Mouse (Mus musculus): ENCODE results near the gene Baiap2. TPM values are rescaled to one million over a fixed set of nuclear protein-coding genes. Genes with fewer than 3 reads are reported as not detected.

Baiap2 gene
- polyA plus RNA-seq, 1 experiment from 2014 or later = 21.4 TPM

- ATAC-seq (replicated peaks; ENCODE audit: low FRiP score, low read depth) (no peak), DNase-seq (ENCODE audit: low spot score) (no peak)
- Histone ChIP-seq H3K4me1 (replicated peaks; ENCODE audit: insufficient read depth, low read length) (peaks cover 10% of the 10 kb centered on the region; the same call in 1 of the 2 replicates), H3K27ac (no peak overlapping the region), H3K4me2 (ENCODE audit: low read length) (no peak overlapping the region), H3K4me3 (replicated peaks; ENCODE audit: low read depth, low read length) (no peak overlapping the region), H3K9me3 (replicated peaks; ENCODE audit: low read length) (no peaks in the 10 kb centered on the region), H3K9ac (ENCODE audit: low read depth, low read length) (no peak overlapping the region), H3K36me3 (ENCODE audit: insufficient read depth, low read length) (no peaks in the 10 kb centered on the region), H3K27me3 (ENCODE audit: insufficient read depth, low read length) (no peaks in the 10 kb centered on the region)
- WGBS = 32% methylated on average over 2 of the region's 2 CpGs
- TF ChIP-seq CTCF (IDR thresholded peaks at IDR 0.05; ENCODE audit: low read depth) = peak; percentile 48; the same call in 1 of the 2 replicates
Measured at GRCm38 (mm10) chr11:119947897-119948296, 5.3 kb downstream of the Baiap2 start.

GRCm38 (mm10) chr11:119948305-119948704 lies 5.7 kb downstream of the Baiap2 start:
- Histone ChIP-seq H3K4me3 (replicated peaks; ENCODE audit: low read depth, low read length) (no peak overlapping the region), H3K27ac (no peak overlapping the region), H3K36me3 (ENCODE audit: insufficient read depth, low read length) (no peaks in the 10 kb centered on the region), H3K27me3 (ENCODE audit: insufficient read depth, low read length) (no peaks in the 10 kb centered on the region), H3K9me3 (replicated peaks; ENCODE audit: low read length) (no peaks in the 10 kb centered on the region), H3K4me2 (ENCODE audit: low read length) (no peak overlapping the region), H3K4me1 (replicated peaks; ENCODE audit: insufficient read depth, low read length) (peaks cover 14% of the 10 kb centered on the region; the same call in 1 of the 2 replicates), H3K9ac (ENCODE audit: low read depth, low read length) (no peak overlapping the region)
- ATAC-seq (replicated peaks; ENCODE audit: low FRiP score, low read depth) = no peak
- TF ChIP-seq CTCF (IDR thresholded peaks at IDR 0.05; ENCODE audit: low read depth) = no peak
- 64% methylated on average over 4 of the region's 4 CpGs for WGBS
- no peak for DNase-seq (ENCODE audit: low spot score)

- no peak for TF ChIP-seq CTCF (IDR thresholded peaks at IDR 0.05; ENCODE audit: low read depth)
- Histone ChIP-seq H3K4me2 (ENCODE audit: low read length) (no peak overlapping the region), H3K36me3 (ENCODE audit: insufficient read depth, low read length) (no peaks in the 10 kb centered on the region), H3K4me1 (replicated peaks; ENCODE audit: insufficient read depth, low read length) (peaks cover 17% of the 10 kb centered on the region; the same call in 1 of the 2 replicates), H3K27ac (no peak overlapping the region), H3K9ac (ENCODE audit: low read depth, low read length) (no peak overlapping the region), H3K4me3 (replicated peaks; ENCODE audit: low read depth, low read length) (no peak overlapping the region), H3K27me3 (ENCODE audit: insufficient read depth, low read length) (no peaks in the 10 kb centered on the region), H3K9me3 (replicated peaks; ENCODE audit: low read length) (no peaks in the 10 kb centered on the region)
- DNase-seq (ENCODE audit: low spot score) (no peak), ATAC-seq (replicated peaks; ENCODE audit: low FRiP score, low read depth) (no peak)
- WGBS = 82% methylated on average over 2 of the region's 2 CpGs
Measured at GRCm38 (mm10) chr11:119948803-119949202, 6.2 kb downstream of the Baiap2 start.

- H3K9me3 ChIP-seq (replicated peaks; ENCODE audit: low read length) = no peaks in the 10 kb centered on the region
- 96% methylated on average over 3 of the region's 3 CpGs for WGBS
- H3K4me3 ChIP-seq (replicated peaks; ENCODE audit: low read depth, low read length) = no peak overlapping the region
- peaks cover 20% of the 10 kb centered on the region; the same call in 1 of the 2 replicates for H3K4me1 ChIP-seq (replicated peaks; ENCODE audit: insufficient read depth, low read length)
- DNase-seq (ENCODE audit: low spot score) (no peak), ATAC-seq (replicated peaks; ENCODE audit: low FRiP score, low read depth) (no peak)
- no peak overlapping the region for H3K9ac ChIP-seq (ENCODE audit: low read depth, low read length)
- no peaks in the 10 kb centered on the region for H3K36me3 ChIP-seq (ENCODE audit: insufficient read depth, low read length)
- TF ChIP-seq CTCF (IDR thresholded peaks at IDR 0.05; ENCODE audit: low read depth) = no peak
- H3K27me3 ChIP-seq (ENCODE audit: insufficient read depth, low read length) = no peaks in the 10 kb centered on the region
- H3K4me2 ChIP-seq (ENCODE audit: low read length) = no peak overlapping the region
- H3K27ac ChIP-seq = no peak overlapping the region
Measured at GRCm38 (mm10) chr11:119950535-119950934, 8.0 kb downstream of the Baiap2 start.

DNA sequence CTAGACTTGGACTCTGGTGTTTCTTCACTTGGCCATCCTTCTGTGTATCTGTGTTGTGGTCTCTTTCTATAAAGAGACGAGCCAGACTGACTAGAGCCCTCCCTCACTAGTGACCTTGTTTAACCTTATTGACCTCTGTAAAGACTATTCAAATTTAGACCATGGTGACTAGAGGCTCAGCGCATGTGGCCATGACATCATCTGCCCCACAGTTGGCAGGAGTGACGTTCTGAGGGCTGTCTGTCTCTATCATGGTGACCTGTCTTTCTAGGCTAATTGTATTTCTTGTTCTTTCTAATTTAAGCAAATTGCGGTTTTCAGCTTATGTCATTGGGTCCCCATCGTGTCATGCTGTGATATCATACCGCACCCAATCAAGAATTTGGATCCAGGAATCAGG lies 8.8 kb downstream of the Baiap2 start:
- Histone ChIP-seq H3K4me3 (replicated peaks; ENCODE audit: low read depth, low read length) (no peak overlapping the region), H3K4me2 (ENCODE audit: low read length) (no peak overlapping the region), H3K27ac (no peak overlapping the region), H3K9ac (ENCODE audit: low read depth, low read length) (no peak overlapping the region), H3K27me3 (ENCODE audit: insufficient read depth, low read length) (no peaks in the 10 kb centered on the region), H3K9me3 (replicated peaks; ENCODE audit: low read length) (no peaks in the 10 kb centered on the region), H3K4me1 (replicated peaks; ENCODE audit: insufficient read depth, low read length) (peaks cover 22% of the 10 kb centered on the region; the same call in 1 of the 2 replicates), H3K36me3 (ENCODE audit: insufficient read depth, low read length) (no peaks in the 10 kb centered on the region)
- 94% methylated on average over 6 of the region's 6 CpGs for WGBS
- ATAC-seq (replicated peaks; ENCODE audit: low FRiP score, low read depth) (no peak), DNase-seq (ENCODE audit: low spot score) (no peak)
- TF ChIP-seq CTCF (IDR thresholded peaks at IDR 0.05; ENCODE audit: low read depth) = no peak

GRCm38 (mm10) chr11:119952429-119953224 lies 10.1 kb downstream of the Baiap2 start:
- TF ChIP-seq CTCF (IDR thresholded peaks at IDR 0.05; ENCODE audit: low read depth) = no peak
- no peak overlapping the region for H3K9ac ChIP-seq (ENCODE audit: low read depth, low read length)
- 65% methylated on average over 5 of the region's 5 CpGs for WGBS
- no peaks in the 10 kb centered on the region for H3K9me3 ChIP-seq (replicated peaks; ENCODE audit: low read length)
- H3K4me3 ChIP-seq (replicated peaks; ENCODE audit: low read depth, low read length) = no peak overlapping the region
- peaks cover 23% of the 10 kb centered on the region; the same call in 1 of the 2 replicates for H3K4me1 ChIP-seq (replicated peaks; ENCODE audit: insufficient read depth, low read length)
- no peak overlapping the region for H3K4me2 ChIP-seq (ENCODE audit: low read length)
- ATAC-seq (replicated peaks; ENCODE audit: low FRiP score, low read depth) (no peak), DNase-seq (ENCODE audit: low spot score) (peak; percentile 75)
- no peaks in the 10 kb centered on the region for H3K27me3 ChIP-seq (ENCODE audit: insufficient read depth, low read length)
- H3K27ac ChIP-seq = peak overlapping the region; percentile 19; the same call in 1 of the 2 replicates
- no peaks in the 10 kb centered on the region for H3K36me3 ChIP-seq (ENCODE audit: insufficient read depth, low read length)

Data from kidney, postnatal 0 days (tissue).